Mouse (Mus musculus) C2C12 (cell line): ENCODE data around the gene Nelfb.

Experiments used
- CTCF ChIP-seq: IDR thresholded peaks from one replicate; pipeline ENCODE4 v1.5.1; 2011; ENCODE audit not compliant: control insufficient read depth, insufficient read depth, insufficient read length
- FOSL1 ChIP-seq: IDR thresholded peaks from one replicate; pipeline ENCODE4 v1.8.0; 2011; ENCODE audit warnings: mild to moderate bottlenecking, low read length; ENCODE audit not compliant: poor library complexity, insufficient read depth, severe bottlenecking
- MAX ChIP-seq: IDR thresholded peaks from one replicate; pipeline ENCODE4 v1.6.1; 2011; ENCODE audit warnings: mild to moderate bottlenecking, control low read depth
- MYOD1 ChIP-seq: IDR thresholded peaks from one replicate; pipeline ENCODE4 v1.6.1; 2011; ENCODE audit warnings: low read depth; ENCODE audit not compliant: control insufficient read depth, insufficient read length
- USF1 ChIP-seq: IDR thresholded peaks from one replicate; pipeline ENCODE4 v1.6.1; 2011; ENCODE audit warnings: low read depth, mild to moderate bottlenecking, control low read depth, moderate library complexity

GRCm38 (mm10) chr2:25171101-25171768, 40.1 kb downstream of the Nelfb start:
- TF ChIP-seq CTCF (no peak), USF1 (no peak), MAX (no peak), MYOD1 (no peak), FOSL1 (no peak)
